Mouse (Mus musculus) midbrain, embryonic 15.5 days (tissue): Measurements from ENCODE around the gene Spopl. TPM values are rescaled to one million over a fixed set of nuclear protein-coding genes. Genes with fewer than 3 reads are reported as not detected.
"Not testable (repeated sequence)": the region's sequence is repeated elsewhere in the genome, so short reads cannot be mapped to it uniquely, and the experiment has no call there.

Experiments used
- ATAC-seq: fragments of 200-750 bp; cut with Nextera tagmentation; replicated peaks from 2 replicates; pipeline ENCODE4 v1.8.0; 2017; ENCODE audit warnings: moderate TSS enrichment
- H3K27ac ChIP-seq: fragments of 300-500 bp; sonication (generic); 2 replicates; pipeline ENCODE4 v1.5.1; 2015; ENCODE audit warnings: mild to moderate bottlenecking, inconsistent platforms
- H3K27me3 ChIP-seq: fragments of 300-500 bp; sonication (generic); replicated peaks from 2 replicates; pipeline ENCODE4 v1.6.1; 2015; ENCODE audit warnings: inconsistent platforms
- H3K36me3 ChIP-seq: fragments of 300-500 bp; sonication (generic); replicated peaks from 2 replicates; pipeline ENCODE4 v1.6.1; 2015; ENCODE audit warnings: inconsistent platforms
- H3K4me1 ChIP-seq: fragments of 300-500 bp; sonication (generic); 2 replicates; pipeline ENCODE4 v1.6.1; 2015; ENCODE audit warnings: inconsistent platforms
- H3K4me2 ChIP-seq: fragments of 300-500 bp; sonication (generic); 2 replicates; pipeline ENCODE4 v1.6.1; 2015; ENCODE audit warnings: inconsistent platforms, mild to moderate bottlenecking, moderate library complexity
- H3K4me3 ChIP-seq: fragments of 300-500 bp; sonication (generic); 2 replicates; pipeline ENCODE4 v1.5.1; 2015; ENCODE audit warnings: mild to moderate bottlenecking, inconsistent platforms
- H3K9ac ChIP-seq: fragments of 300-500 bp; sonication (generic); 2 replicates; pipeline ENCODE4 v1.6.1; 2015; ENCODE audit warnings: mild to moderate bottlenecking, inconsistent platforms
- H3K9me3 ChIP-seq: fragments of 300-500 bp; sonication (generic); 2 replicates; pipeline ENCODE4 v1.6.1; 2016; ENCODE audit warnings: inconsistent platforms
- WGBS: fragments of 180-500 bp; shearing (Covaris S2); methylation state at CpG from one replicate; pipeline ENCODE4 v1.1.7; 2015; ENCODE audit warnings: mixed read lengths; 5-methylcytosine and 5-hydroxymethylcytosine counted together
- polyA plus RNA-seq: library from polyadenylated mRNA; unstranded; fragments of >200 nt; fragmentation: Nextera tagmentation; extraction: Ambion mirVana; gene quantifications from 2 replicates; pipeline ENCODE4 v1.2.1, GENCODE M21; 2015

Gene Spopl
- polyA plus RNA-seq, 1 experiment from 2014 or later: 11.7 TPM

DNA sequence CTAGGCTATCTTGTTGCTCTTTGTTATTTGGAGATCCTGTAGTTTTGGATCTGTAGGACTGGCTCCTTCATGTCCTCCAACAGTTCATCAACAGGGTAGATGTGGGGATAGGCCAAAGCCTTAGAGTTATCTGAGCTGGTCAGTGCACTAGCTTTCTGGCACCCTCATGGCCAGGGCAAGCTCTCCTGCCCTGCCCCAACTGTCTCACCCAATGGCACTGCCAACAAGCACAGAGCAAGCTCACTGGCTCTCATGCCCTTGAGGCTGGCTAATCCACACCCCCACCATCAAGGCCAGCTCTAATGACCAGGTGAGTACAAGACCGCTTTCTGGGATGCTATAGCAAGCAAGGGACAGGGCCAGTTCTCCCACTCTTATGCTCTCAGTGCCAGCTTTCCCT lies 24.7 kb downstream of the Spopl start:
- no peak for ATAC-seq
- no peak overlapping the region for H3K4me3 ChIP-seq
- H3K9ac ChIP-seq: no peak overlapping the region

GRCm38 (mm10) chr2:23539967-23540366 lies 31.9 kb downstream of the Spopl start:
- ATAC-seq: no peak
- Histone ChIP-seq H3K36me3 (no peaks in the 10 kb centered on the region), H3K9ac (no peak overlapping the region), H3K4me1 (no peaks in the 10 kb centered on the region), H3K4me2 (no peak overlapping the region), H3K27ac (no peak overlapping the region), H3K27me3 (no peaks in the 10 kb centered on the region), H3K9me3 (no peaks in the 10 kb centered on the region), H3K4me3 (no peak overlapping the region)
- 93% methylated on average over 4 of the region's 4 CpGs for WGBS

More for the DNA sequence above, 24.7 kb downstream of the Spopl start:
- 100% methylated on average over 1 of the region's 1 CpGs for WGBS
- Histone ChIP-seq H3K4me1 (no peaks in the 10 kb centered on the region), H3K36me3 (no peaks in the 10 kb centered on the region), H3K27ac (no peak overlapping the region), H3K9me3 (no peaks in the 10 kb centered on the region), H3K4me2 (no peak overlapping the region), H3K27me3 (no peaks in the 10 kb centered on the region)

- not testable (repeated sequence) for H3K9ac ChIP-seq, H3K4me2 ChIP-seq, H3K4me3 ChIP-seq, H3K27me3 ChIP-seq, H3K27ac ChIP-seq, H3K9me3 ChIP-seq, H3K4me1 ChIP-seq, ATAC-seq
- H3K36me3 ChIP-seq: peaks cover 20% of the 10 kb centered on the region
- 96% methylated on average over 2 of the region's 2 CpGs for WGBS
Measured at GRCm38 (mm10) chr2:23527717-23528116, 44.2 kb downstream of the Spopl start.

GRCm38 (mm10) chr2:23505141-23505540 lies 66.8 kb downstream of the Spopl start:
- H3K27ac ChIP-seq: no peak overlapping the region
- ATAC-seq: no peak
- no peak overlapping the region for H3K9ac ChIP-seq
- H3K27me3 ChIP-seq: no peaks in the 10 kb centered on the region
- H3K9me3 ChIP-seq: no peaks in the 10 kb centered on the region
- no peak overlapping the region for H3K4me2 ChIP-seq
- H3K4me3 ChIP-seq: no peak overlapping the region
- 94% methylated on average over 3 of the region's 3 CpGs for WGBS
- no peaks in the 10 kb centered on the region for H3K4me1 ChIP-seq
- peaks cover 3% of the 10 kb centered on the region; the same call in 1 of the 2 replicates for H3K36me3 ChIP-seq

DNA sequence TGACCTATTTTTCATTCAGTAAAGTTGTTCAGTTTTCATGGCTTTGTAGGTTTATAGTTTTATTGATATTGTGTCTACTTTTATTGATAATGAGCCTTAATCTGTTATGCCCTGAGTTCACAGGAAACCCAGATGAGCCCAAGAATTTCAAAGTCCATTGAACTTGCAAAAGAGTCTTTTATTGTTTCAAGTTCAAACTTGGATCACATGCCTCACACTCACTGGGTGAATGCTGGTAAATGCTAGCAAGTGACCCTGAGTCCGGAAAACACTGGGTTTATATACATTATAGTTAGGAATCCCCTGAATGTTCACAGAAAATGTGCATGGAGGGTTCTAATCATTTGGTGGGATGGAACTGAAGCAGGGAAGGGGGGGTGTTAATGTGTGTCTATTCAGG lies 90.2 kb downstream of the Spopl start:
- 92% methylated on average over 1 of the region's 1 CpGs for WGBS
- Histone ChIP-seq H3K9ac (no peak overlapping the region), H3K27ac (no peak overlapping the region), H3K27me3 (no peaks in the 10 kb centered on the region), H3K36me3 (no peaks in the 10 kb centered on the region), H3K4me2 (no peak overlapping the region), H3K4me1 (no peaks in the 10 kb centered on the region), H3K4me3 (no peak overlapping the region), H3K9me3 (no peaks in the 10 kb centered on the region)
- ATAC-seq: no peak

GRCm38 (mm10) chr2:23467471-23467870 lies 104.4 kb downstream of the Spopl start:
- Histone ChIP-seq H3K9ac (no peak overlapping the region), H3K4me1 (no peaks in the 10 kb centered on the region), H3K27ac (no peak overlapping the region), H3K4me2 (no peak overlapping the region), H3K27me3 (no peaks in the 10 kb centered on the region), H3K9me3 (no peaks in the 10 kb centered on the region), H3K36me3 (no peaks in the 10 kb centered on the region), H3K4me3 (no peak overlapping the region)
- no peak for ATAC-seq
- 88% methylated on average over 1 of the region's 1 CpGs for WGBS

GRCm38 (mm10) chr2:23457452-23457851 lies 114.5 kb downstream of the Spopl start:
- ATAC-seq: no peak

More at GRCm38 (mm10) chr2:23457452-23457851, 114.5 kb downstream of the Spopl start:
- no peaks in the 10 kb centered on the region for H3K36me3 ChIP-seq
- no peaks in the 10 kb centered on the region for H3K4me1 ChIP-seq
- H3K9ac ChIP-seq: no peak overlapping the region
- no peaks in the 10 kb centered on the region for H3K27me3 ChIP-seq
- no peak overlapping the region for H3K27ac ChIP-seq
- no peak overlapping the region for H3K4me3 ChIP-seq
- no peaks in the 10 kb centered on the region for H3K9me3 ChIP-seq
- no peak overlapping the region for H3K4me2 ChIP-seq
